Mouse (Mus musculus): Measurements from ENCODE around the gene Mgat5. TPM values are rescaled to one million over a fixed set of nuclear protein-coding genes. Genes with fewer than 3 reads are reported as not detected.
A peak's percentile ranks its signal among the peaks of the same experiment; 100 is the strongest.

Mgat5 gene
- total RNA-seq, 1 experiment = 11.0 TPM

DNA sequence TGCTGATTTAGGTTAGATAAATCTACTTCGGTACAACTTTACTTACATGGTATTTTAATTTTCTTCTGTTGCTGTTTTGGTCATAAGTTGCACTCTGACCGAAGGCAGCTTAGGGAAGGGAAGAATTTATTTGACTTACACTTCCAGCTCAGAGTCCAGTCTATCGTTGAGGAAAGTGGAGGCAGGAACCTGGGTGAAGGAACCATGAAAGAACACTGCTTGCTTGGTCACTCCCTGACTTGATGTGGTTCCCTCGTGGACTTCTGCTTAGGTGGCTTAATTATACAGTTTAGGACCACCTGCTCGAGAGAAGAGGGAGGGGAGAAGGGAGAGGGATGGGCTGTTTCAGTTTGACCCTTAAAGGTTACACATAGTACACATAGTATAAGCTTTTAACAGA is 105.2 kb downstream of the Mgat5 start:
- Histone ChIP-seq H3K9ac (ENCODE audit: insufficient read depth, low read depth, low read length, poor library complexity, severe bottlenecking) (no peak overlapping the region), H3K9me3 (ENCODE audit: control insufficient read depth, insufficient read depth, low read depth, low read length) (no peaks in the 10 kb centered on the region), H3K27ac (ENCODE audit: insufficient read depth, low read depth, low read length, poor library complexity, severe bottlenecking) (no peak overlapping the region), H3K4me3 (ENCODE audit: insufficient read depth in 1 of 2, low read depth in 1 of 2, low read length in 2 of 2, poor library complexity in 1 of 2, severe bottlenecking in 1 of 2) (no peak overlapping the region), H3K4me1 (ENCODE audit: control insufficient read depth in 2 of 2, insufficient read depth in 2 of 2, low read length in 2 of 2, poor library complexity in 1 of 2) (peaks cover 0 to 9% of the 10 kb centered on the region in 2 experiments; a peak in 1 of 4 replicates), H3K36me3 (ENCODE audit: control insufficient read depth, insufficient read depth, low read length, poor library complexity, severe bottlenecking) (peaks cover 1% of the 10 kb centered on the region)
- no peak for DNase-seq (ENCODE audit: low read depth, low spot score)
- TF ChIP-seq CHD2 (IDR thresholded peaks at IDR 0.05; ENCODE audit: low read depth, low read length) = no peak
- no peak for TF ChIP-seq ZNF384 (IDR thresholded peaks at IDR 0.05; ENCODE audit: low read depth, low read length)
- TF ChIP-seq HCFC1 (IDR thresholded peaks at IDR 0.05; ENCODE audit: borderline replicate concordance, insufficient read depth, low read length) = no peak
- no peak for TF ChIP-seq MAFK (IDR thresholded peaks at IDR 0.05; ENCODE audit: insufficient read depth, low read depth, low read length)
- TF ChIP-seq ZC3H11A (IDR thresholded peaks at IDR 0.05; ENCODE audit: borderline replicate concordance, low read depth, low read length) = no peak
- in situ Hi-C loops (cut with MboI; ENCODE audit: low sequenced_read_pairs in 2 of 2, unreplicated experiment in 2 of 2) = no loop called here

DNA sequence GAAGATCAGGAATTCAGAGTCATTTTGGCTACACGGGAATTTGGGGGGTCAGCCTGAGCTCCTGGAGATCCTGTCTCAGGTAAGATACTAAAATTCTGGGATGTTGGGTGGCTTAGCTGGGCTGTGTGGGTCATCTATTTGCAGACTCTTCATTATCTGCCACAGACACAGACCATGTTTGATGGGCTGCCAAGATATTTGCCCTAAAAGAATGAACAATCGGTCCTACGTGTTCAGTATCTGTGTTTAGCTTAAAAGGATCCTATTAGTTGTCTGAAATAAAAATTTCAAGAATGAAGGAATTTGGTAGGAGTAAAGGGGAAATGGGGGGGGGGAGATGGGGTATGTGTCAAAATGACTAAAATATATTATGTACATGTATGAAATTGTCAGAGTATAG is 105.9 kb downstream of the Mgat5 start:
- no peak for TF ChIP-seq HCFC1 (IDR thresholded peaks at IDR 0.05; ENCODE audit: borderline replicate concordance, insufficient read depth, low read length)
- TF ChIP-seq MAFK (IDR thresholded peaks at IDR 0.05; ENCODE audit: insufficient read depth, low read depth, low read length) = no peak
- TF ChIP-seq ZNF384 (IDR thresholded peaks at IDR 0.05; ENCODE audit: low read depth, low read length) = no peak
- TF ChIP-seq ZC3H11A (IDR thresholded peaks at IDR 0.05; ENCODE audit: borderline replicate concordance, low read depth, low read length) = no peak
- no peak for TF ChIP-seq CHD2 (IDR thresholded peaks at IDR 0.05; ENCODE audit: low read depth, low read length)
- no peak for DNase-seq (ENCODE audit: low read depth, low spot score)
- Histone ChIP-seq H3K4me3 (ENCODE audit: insufficient read depth in 1 of 2, low read depth in 1 of 2, low read length in 2 of 2, poor library complexity in 1 of 2, severe bottlenecking in 1 of 2) (no peak overlapping the region), H3K36me3 (ENCODE audit: control insufficient read depth, insufficient read depth, low read length, poor library complexity, severe bottlenecking) (peaks cover 1% of the 10 kb centered on the region), H3K9ac (ENCODE audit: insufficient read depth, low read depth, low read length, poor library complexity, severe bottlenecking) (no peak overlapping the region), H3K9me3 (ENCODE audit: control insufficient read depth, insufficient read depth, low read depth, low read length) (no peaks in the 10 kb centered on the region), H3K4me1 (ENCODE audit: control insufficient read depth in 2 of 2, insufficient read depth in 2 of 2, low read length in 2 of 2, poor library complexity in 1 of 2) (peaks cover 0 to 9% of the 10 kb centered on the region in 2 experiments; a peak in 1 of 4 replicates), H3K27ac (ENCODE audit: insufficient read depth, low read depth, low read length, poor library complexity, severe bottlenecking) (no peak overlapping the region)
- in situ Hi-C loops (cut with MboI; ENCODE audit: low sequenced_read_pairs in 2 of 2, unreplicated experiment in 2 of 2) = no loop called here

DNA sequence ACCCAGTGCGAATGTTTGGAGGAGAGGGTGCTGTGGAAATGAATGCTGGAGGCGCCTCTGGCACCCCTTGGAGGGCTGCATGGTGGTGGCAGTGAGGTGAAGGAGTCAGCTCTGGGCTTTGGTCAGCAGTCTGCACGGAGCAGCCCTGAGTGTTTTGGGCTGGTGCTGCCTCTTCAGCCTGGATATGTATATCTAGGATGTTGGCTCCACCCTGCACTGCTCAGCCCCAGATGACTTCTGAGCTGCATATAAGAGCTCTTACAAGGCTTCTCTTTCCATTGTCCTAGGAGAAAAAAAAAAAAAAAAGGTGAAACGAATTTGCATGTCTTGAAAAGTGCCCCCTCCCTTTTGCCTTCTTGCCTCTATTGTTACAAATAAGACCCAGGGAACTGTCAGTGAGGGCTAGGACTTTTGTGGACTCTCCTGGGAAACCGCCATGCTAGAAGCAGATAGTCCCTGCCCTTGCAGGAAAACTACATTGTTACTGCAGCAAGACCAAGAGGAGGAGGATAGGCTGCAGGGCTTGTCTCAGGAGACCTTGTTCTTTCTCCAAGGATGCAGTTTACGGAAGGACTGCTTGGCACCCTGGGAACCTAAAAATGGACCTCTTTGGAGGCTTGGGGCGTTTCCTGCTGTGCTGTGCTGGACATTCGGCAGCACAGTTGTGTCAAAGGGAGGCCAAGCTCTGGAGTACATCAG is 109.0 kb downstream of the Mgat5 start:
- Histone ChIP-seq H3K4me1 (ENCODE audit: control insufficient read depth in 2 of 2, insufficient read depth in 2 of 2, low read length in 2 of 2, poor library complexity in 1 of 2) (peaks cover 0 to 9% of the 10 kb centered on the region in 2 experiments; a peak in 1 of 4 replicates), H3K4me3 (ENCODE audit: insufficient read depth in 1 of 2, low read depth in 1 of 2, low read length in 2 of 2, poor library complexity in 1 of 2, severe bottlenecking in 1 of 2) (no peak overlapping the region), H3K36me3 (ENCODE audit: control insufficient read depth, insufficient read depth, low read length, poor library complexity, severe bottlenecking) (no peaks in the 10 kb centered on the region), H3K9me3 (ENCODE audit: control insufficient read depth, insufficient read depth, low read depth, low read length) (no peaks in the 10 kb centered on the region), H3K27ac (ENCODE audit: insufficient read depth, low read depth, low read length, poor library complexity, severe bottlenecking) (no peak overlapping the region), H3K9ac (ENCODE audit: insufficient read depth, low read depth, low read length, poor library complexity, severe bottlenecking) (no peak overlapping the region)
- TF ChIP-seq ZNF384 (IDR thresholded peaks at IDR 0.05; ENCODE audit: low read depth, low read length) (peak; percentile 92), MAFK (IDR thresholded peaks at IDR 0.05; ENCODE audit: insufficient read depth, low read depth, low read length) (no peak), ZC3H11A (IDR thresholded peaks at IDR 0.05; ENCODE audit: borderline replicate concordance, low read depth, low read length) (no peak), HCFC1 (IDR thresholded peaks at IDR 0.05; ENCODE audit: borderline replicate concordance, insufficient read depth, low read length) (no peak), CHD2 (IDR thresholded peaks at IDR 0.05; ENCODE audit: low read depth, low read length) (no peak)
- in situ Hi-C loops (cut with MboI; ENCODE audit: low sequenced_read_pairs in 2 of 2, unreplicated experiment in 2 of 2) = no loop called here
- DNase-seq (ENCODE audit: low read depth, low spot score) = no peak

DNA sequence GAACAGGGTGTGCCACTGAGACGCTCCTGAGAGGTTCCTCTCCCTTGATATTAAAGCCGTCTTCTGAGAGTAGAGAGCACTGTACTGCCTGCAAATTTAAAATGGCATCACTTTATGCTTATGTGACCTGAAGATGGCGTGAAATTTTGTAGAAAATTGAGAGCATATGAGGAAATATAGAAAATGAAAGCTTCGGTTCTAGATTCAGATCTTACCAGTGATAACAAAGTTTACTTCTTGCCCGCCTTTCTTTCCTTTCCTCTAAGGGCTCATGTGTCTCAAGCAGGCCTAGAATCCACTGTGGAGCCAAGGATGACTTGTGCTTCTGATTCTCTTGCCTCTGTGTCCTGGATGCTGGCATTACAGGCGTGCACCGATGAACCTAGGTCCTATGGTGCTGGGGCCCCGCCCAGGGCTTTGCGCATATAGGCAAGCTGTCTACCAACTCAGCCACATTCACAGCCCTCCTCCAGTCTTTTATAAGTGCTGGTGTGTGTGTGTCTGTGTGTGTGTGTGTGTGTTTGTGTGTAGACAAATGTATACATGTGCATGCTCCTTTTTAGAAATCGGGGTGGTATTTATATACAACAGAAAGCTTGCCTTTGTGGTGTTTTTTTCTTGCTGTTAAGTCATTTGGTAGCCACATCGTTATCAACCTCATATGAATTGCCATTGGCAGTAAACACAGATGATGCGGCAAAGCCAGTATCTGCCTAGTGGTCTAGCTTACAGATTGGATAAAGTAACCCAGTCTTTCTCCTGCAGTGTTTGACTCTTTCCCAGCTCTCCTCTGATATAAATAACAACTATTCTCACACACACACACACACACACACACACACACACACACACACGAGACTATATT is 111.2 kb downstream of the Mgat5 start:
- DNase-seq (ENCODE audit: low read depth, low spot score) = no peak
- H3K27ac ChIP-seq (ENCODE audit: insufficient read depth, low read depth, low read length, poor library complexity, severe bottlenecking) = no peak overlapping the region
- no peak overlapping the region for H3K9ac ChIP-seq (ENCODE audit: insufficient read depth, low read depth, low read length, poor library complexity, severe bottlenecking)
- in situ Hi-C loops (cut with MboI; ENCODE audit: low sequenced_read_pairs in 2 of 2, unreplicated experiment in 2 of 2) = no loop called here
- H3K9me3 ChIP-seq (ENCODE audit: control insufficient read depth, insufficient read depth, low read depth, low read length) = no peaks in the 10 kb centered on the region
- H3K4me3 ChIP-seq (ENCODE audit: insufficient read depth in 1 of 2, low read depth in 1 of 2, low read length in 2 of 2, poor library complexity in 1 of 2, severe bottlenecking in 1 of 2) = no peak overlapping the region
- peaks cover 0 to 11% of the 10 kb centered on the region in 2 experiments; a peak in 1 of 4 replicates for H3K4me1 ChIP-seq (ENCODE audit: control insufficient read depth in 2 of 2, insufficient read depth in 2 of 2, low read length in 2 of 2, poor library complexity in 1 of 2)
- TF ChIP-seq HCFC1 (IDR thresholded peaks at IDR 0.05; ENCODE audit: borderline replicate concordance, insufficient read depth, low read length) = no peak
- TF ChIP-seq CHD2 (IDR thresholded peaks at IDR 0.05; ENCODE audit: low read depth, low read length) = no peak
- TF ChIP-seq ZC3H11A (IDR thresholded peaks at IDR 0.05; ENCODE audit: borderline replicate concordance, low read depth, low read length) = no peak
- no peak for TF ChIP-seq ZNF384 (IDR thresholded peaks at IDR 0.05; ENCODE audit: low read depth, low read length)
- TF ChIP-seq MAFK (IDR thresholded peaks at IDR 0.05; ENCODE audit: insufficient read depth, low read depth, low read length) = no peak
- no peaks in the 10 kb centered on the region for H3K36me3 ChIP-seq (ENCODE audit: control insufficient read depth, insufficient read depth, low read length, poor library complexity, severe bottlenecking)
